Mouse (Mus musculus) forebrain, embryonic 11.5 days (tissue): ENCODE results near the gene Arl4c. TPM values are rescaled to one million over a fixed set of nuclear protein-coding genes. Genes with fewer than 3 reads are reported as not detected.

ENCODE experiments used
- ATAC-seq: fragments of 200-750 bp; cut with Nextera tagmentation; replicated peaks from 2 replicates; pipeline ENCODE4 v1.8.0; 2017; ENCODE audit warnings: moderate TSS enrichment; ENCODE audit not compliant: low FRiP score
- DNase-seq: peaks from one replicate; pipeline ENCODE4 v3.0.0-alpha.2; 2017; ENCODE audit warnings: low spot score
- H3K27ac ChIP-seq: fragments of 300-500 bp; sonication (generic); 2 replicates; pipeline ENCODE4 v1.5.1; 2014; ENCODE audit warnings: low read depth, low read length
- H3K27me3 ChIP-seq: fragments of 300-500 bp; sonication (generic); 2 replicates; pipeline ENCODE4 v1.6.1; 2014; ENCODE audit warnings: mild to moderate bottlenecking, low read length, mixed read lengths; ENCODE audit not compliant: control insufficient read depth, insufficient read depth
- H3K36me3 ChIP-seq: fragments of 300-500 bp; sonication (generic); 2 replicates; pipeline ENCODE4 v1.6.1; 2014; ENCODE audit warnings: mild to moderate bottlenecking, low read length, moderate library complexity, mixed read lengths; ENCODE audit not compliant: control insufficient read depth, insufficient read depth
- H3K4me1 ChIP-seq: fragments of 300-500 bp; sonication (generic); replicated peaks from 2 replicates; pipeline ENCODE4 v1.6.1; 2014; ENCODE audit warnings: low read length, mixed read lengths; ENCODE audit not compliant: control insufficient read depth, insufficient read depth
- H3K4me2 ChIP-seq: fragments of 300-500 bp; sonication (generic); 2 replicates; pipeline ENCODE4 v1.6.1; 2014; ENCODE audit warnings: low read depth, mild to moderate bottlenecking, low read length, moderate library complexity, mixed read lengths; ENCODE audit not compliant: severe bottlenecking
- H3K4me3 ChIP-seq: fragments of 300-500 bp; sonication (generic); 2 replicates; pipeline ENCODE4 v1.5.1; 2014; ENCODE audit warnings: low read depth, low read length
- H3K9ac ChIP-seq: fragments of 300-500 bp; sonication (generic); 2 replicates; pipeline ENCODE4 v1.6.1; 2014; ENCODE audit warnings: low read length
- H3K9me3 ChIP-seq: fragments of 300-500 bp; sonication (generic); 2 replicates; pipeline ENCODE4 v1.6.1; 2016; ENCODE audit warnings: low read length, mixed read lengths; ENCODE audit not compliant: control insufficient read depth
- WGBS: fragments of 180-500 bp; shearing (Covaris S2); extraction: QIAGEN DNeasy Blood & Tissue Kit; methylation state at CpG from one replicate; pipeline ENCODE4 v1.1.7; 2014; 5-methylcytosine and 5-hydroxymethylcytosine counted together
- polyA plus RNA-seq: library from polyadenylated mRNA; unstranded; fragments of >200 nt; fragmentation: Nextera tagmentation; extraction: Ambion mirVana; gene quantifications from 2 replicates; pipeline ENCODE4 v1.2.1, GENCODE M21; 2014

The Arl4c gene
- polyA plus RNA-seq, 1 experiment from 2014 or later: 9.2 TPM

DNA sequence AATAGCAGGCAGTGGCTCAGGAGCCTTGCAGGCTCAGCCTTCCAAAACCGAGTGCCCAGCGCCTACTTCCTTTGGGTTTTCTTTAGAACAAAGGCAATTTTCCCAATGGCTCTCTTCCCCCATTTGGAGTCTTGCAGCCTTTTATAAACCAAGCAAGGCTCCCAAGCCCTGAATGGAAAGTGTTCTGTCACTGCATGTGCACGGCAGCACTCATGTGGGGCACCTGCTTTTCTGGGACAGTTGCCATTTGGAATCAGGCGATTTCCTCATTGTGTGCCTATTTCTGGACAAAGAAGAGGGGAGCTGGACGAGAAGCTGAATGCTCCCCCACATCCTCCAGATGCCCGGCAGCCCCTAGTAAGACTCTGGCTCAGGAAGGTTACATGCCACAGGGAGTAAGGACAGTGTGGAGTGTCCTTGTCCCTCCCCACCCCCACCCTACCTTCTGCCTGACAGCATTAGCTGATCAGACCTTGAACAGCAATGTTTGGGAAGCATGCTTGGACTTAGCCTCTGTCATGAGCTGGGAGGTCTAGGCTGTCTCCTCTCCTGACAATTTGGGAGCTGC, 43.6 kb downstream of the Arl4c start:
- Histone ChIP-seq H3K27me3 (no peaks in the 10 kb centered on the region), H3K4me1 (no peaks in the 10 kb centered on the region; the same call in 1 of the 2 replicates), H3K4me3 (no peak overlapping the region), H3K4me2 (peak overlapping the region; percentile 1; the same call in 1 of the 2 replicates), H3K9me3 (no peaks in the 10 kb centered on the region), H3K9ac (no peak overlapping the region), H3K27ac (0 out of 2 replicates have a peak overlapping the region, but pooled peaks have one; percentile 1), H3K36me3 (no peaks in the 10 kb centered on the region)
- no peak for ATAC-seq
- WGBS: 52% methylated on average over 6 of the region's 6 CpGs
- no peak for DNase-seq

DNA sequence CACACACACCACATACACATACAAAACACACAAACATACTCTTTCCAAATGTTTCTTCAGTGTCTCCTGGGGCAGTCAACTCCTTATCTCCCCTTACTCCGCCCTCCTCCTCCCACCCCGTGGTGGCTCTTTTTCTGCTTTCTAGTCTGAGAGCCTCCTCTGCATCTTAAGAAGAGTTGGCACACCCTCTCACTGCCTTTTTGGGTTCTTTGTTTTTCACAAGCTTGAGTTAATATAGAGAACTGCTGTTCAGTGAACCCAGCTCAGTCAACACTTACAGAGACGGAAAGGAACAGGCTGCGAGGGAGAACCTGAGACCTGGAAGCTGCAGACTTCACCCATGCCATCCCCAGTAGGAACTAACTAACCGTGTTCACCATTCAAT, 45.9 kb downstream of the Arl4c start:
- H3K4me3 ChIP-seq: no peak overlapping the region
- 85% methylated on average over 5 of the region's 5 CpGs for WGBS
- H3K9me3 ChIP-seq: no peaks in the 10 kb centered on the region
- H3K27me3 ChIP-seq: no peaks in the 10 kb centered on the region
- H3K9ac ChIP-seq: no peak overlapping the region
- no peak overlapping the region for H3K4me2 ChIP-seq
- DNase-seq (no peak), ATAC-seq (no peak)
- no peaks in the 10 kb centered on the region; the same call in 1 of the 2 replicates for H3K4me1 ChIP-seq
- no peak overlapping the region for H3K27ac ChIP-seq
- no peaks in the 10 kb centered on the region for H3K36me3 ChIP-seq

DNA sequence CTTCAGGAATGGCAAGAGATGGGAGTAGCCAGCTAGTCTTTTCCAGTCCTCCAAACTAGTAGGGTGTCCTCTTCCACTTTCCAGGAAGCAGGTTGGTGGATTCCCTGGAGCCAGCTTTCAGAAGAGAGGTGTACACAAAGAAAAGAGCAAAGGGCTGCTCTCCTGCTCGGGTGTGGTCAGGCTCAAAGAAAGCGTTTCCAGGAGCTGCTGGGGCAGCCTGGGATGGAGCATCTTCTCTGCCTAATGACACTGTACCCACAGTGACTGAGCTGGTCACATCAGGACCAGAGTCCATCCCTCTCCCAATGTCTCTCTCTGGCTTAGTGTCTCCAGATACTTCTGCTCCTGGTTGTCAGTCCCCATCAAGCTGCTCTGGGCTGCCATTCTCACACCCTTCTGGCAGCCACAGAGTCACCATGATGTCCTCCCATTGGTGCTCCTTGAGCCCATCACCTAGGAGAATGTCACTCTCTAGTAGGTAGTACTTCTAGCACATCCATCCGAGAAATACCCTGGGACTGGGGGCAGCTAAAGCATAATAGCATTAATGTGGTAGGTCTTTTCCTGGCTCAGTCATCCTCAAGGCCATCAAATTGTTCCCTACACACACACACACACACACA, 46.4 kb downstream of the Arl4c start:
- no peaks in the 10 kb centered on the region for H3K27me3 ChIP-seq
- no peak overlapping the region for H3K9ac ChIP-seq
- H3K9me3 ChIP-seq: no peaks in the 10 kb centered on the region
- H3K36me3 ChIP-seq: no peaks in the 10 kb centered on the region
- no peak for DNase-seq
- no peaks in the 10 kb centered on the region; the same call in 1 of the 2 replicates for H3K4me1 ChIP-seq
- H3K4me3 ChIP-seq: no peak overlapping the region
- H3K27ac ChIP-seq: no peak overlapping the region
- WGBS: 83% methylated on average over 3 of the region's 3 CpGs
- H3K4me2 ChIP-seq: no peak overlapping the region
- no peak for ATAC-seq

GRCm38 (mm10) chr1:88654521-88655472, 47.2 kb downstream of the Arl4c start:
- Histone ChIP-seq H3K4me3 (no peak overlapping the region), H3K36me3 (no peaks in the 10 kb centered on the region), H3K9ac (no peak overlapping the region), H3K4me2 (no peak overlapping the region), H3K4me1 (no peaks in the 10 kb centered on the region; the same call in 1 of the 2 replicates), H3K27ac (no peak overlapping the region), H3K9me3 (no peaks in the 10 kb centered on the region), H3K27me3 (no peaks in the 10 kb centered on the region)
- WGBS: 85% methylated on average over 9 of the region's 9 CpGs
- ATAC-seq: no peak
- DNase-seq: no peak

GRCm38 (mm10) chr1:88653614-88654520, 48.2 kb downstream of the Arl4c start:
- Histone ChIP-seq H3K27me3 (no peaks in the 10 kb centered on the region), H3K4me1 (no peaks in the 10 kb centered on the region; the same call in 1 of the 2 replicates), H3K4me2 (no peak overlapping the region), H3K27ac (no peak overlapping the region), H3K9me3 (no peaks in the 10 kb centered on the region), H3K4me3 (no peak overlapping the region), H3K36me3 (no peaks in the 10 kb centered on the region), H3K9ac (no peak overlapping the region)
- no peak for DNase-seq
- 88% methylated on average over 7 of the region's 7 CpGs for WGBS
- no peak for ATAC-seq

DNA sequence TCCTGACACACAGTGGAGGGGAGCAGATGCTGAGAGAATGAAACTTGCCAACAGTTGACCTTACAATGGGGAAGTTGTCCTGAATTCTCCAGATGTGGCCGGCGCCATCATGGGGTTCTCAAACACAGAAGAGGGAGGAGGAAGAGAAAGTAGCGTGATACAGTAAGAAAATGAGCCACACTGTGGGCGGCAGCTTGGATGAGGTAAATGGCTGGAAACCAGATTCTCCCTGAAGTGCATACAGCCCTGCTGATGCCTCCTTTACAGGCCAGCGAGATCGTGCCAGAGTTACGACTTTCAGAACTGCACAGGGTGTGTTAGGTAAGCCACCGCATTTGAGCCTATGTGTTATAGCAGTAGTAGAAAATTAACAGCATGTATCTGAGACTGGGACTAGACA, 49.3 kb downstream of the Arl4c start:
- no peak for DNase-seq
- no peaks in the 10 kb centered on the region for H3K27me3 ChIP-seq
- 94% methylated on average over 8 of the region's 8 CpGs for WGBS
- H3K9me3 ChIP-seq: no peaks in the 10 kb centered on the region
- no peak overlapping the region for H3K4me2 ChIP-seq
- no peak for ATAC-seq
- no peak overlapping the region for H3K27ac ChIP-seq
- H3K4me3 ChIP-seq: no peak overlapping the region
- H3K4me1 ChIP-seq: no peaks in the 10 kb centered on the region
- no peaks in the 10 kb centered on the region for H3K36me3 ChIP-seq
- H3K9ac ChIP-seq: no peak overlapping the region

- Histone ChIP-seq H3K4me1 (no peaks in the 10 kb centered on the region), H3K27ac (no peak overlapping the region), H3K4me2 (no peak overlapping the region), H3K36me3 (no peaks in the 10 kb centered on the region), H3K4me3 (no peak overlapping the region), H3K9ac (no peak overlapping the region), H3K9me3 (no peaks in the 10 kb centered on the region), H3K27me3 (no peaks in the 10 kb centered on the region)
- 85% methylated on average over 9 of the region's 9 CpGs for WGBS
- no peak for ATAC-seq
- no peak for DNase-seq
These were observed 50.4 kb downstream of the Arl4c start for GRCm38 (mm10) chr1:88651668-88652067.

GRCm38 (mm10) chr1:88648742-88649141, 53.3 kb downstream of the Arl4c start:
- H3K9me3 ChIP-seq: no peaks in the 10 kb centered on the region
- no peak overlapping the region for H3K9ac ChIP-seq
- 92% methylated on average over 4 of the region's 4 CpGs for WGBS
- no peaks in the 10 kb centered on the region for H3K4me1 ChIP-seq
- H3K27ac ChIP-seq: no peak overlapping the region
- no peak overlapping the region for H3K4me2 ChIP-seq
- no peaks in the 10 kb centered on the region for H3K36me3 ChIP-seq
- ATAC-seq (no peak), DNase-seq (no peak)
- H3K4me3 ChIP-seq: no peak overlapping the region
- H3K27me3 ChIP-seq: no peaks in the 10 kb centered on the region
